Mouse (Mus musculus) thymus, postnatal 36 days (tissue): ENCODE data around the gene Dlgap1.
"Not testable (repeated sequence)": the region's sequence is repeated elsewhere in the genome, so short reads cannot be mapped to it uniquely, and the experiment has no call there.

ENCODE experiments used
- DNase-seq, 2 experiments: peaks; one replicate each; pipeline ENCODE4 v3.0.0; 2022; ENCODE audit warnings: mixed read lengths in 2 of 2

Gene Dlgap1

DNA sequence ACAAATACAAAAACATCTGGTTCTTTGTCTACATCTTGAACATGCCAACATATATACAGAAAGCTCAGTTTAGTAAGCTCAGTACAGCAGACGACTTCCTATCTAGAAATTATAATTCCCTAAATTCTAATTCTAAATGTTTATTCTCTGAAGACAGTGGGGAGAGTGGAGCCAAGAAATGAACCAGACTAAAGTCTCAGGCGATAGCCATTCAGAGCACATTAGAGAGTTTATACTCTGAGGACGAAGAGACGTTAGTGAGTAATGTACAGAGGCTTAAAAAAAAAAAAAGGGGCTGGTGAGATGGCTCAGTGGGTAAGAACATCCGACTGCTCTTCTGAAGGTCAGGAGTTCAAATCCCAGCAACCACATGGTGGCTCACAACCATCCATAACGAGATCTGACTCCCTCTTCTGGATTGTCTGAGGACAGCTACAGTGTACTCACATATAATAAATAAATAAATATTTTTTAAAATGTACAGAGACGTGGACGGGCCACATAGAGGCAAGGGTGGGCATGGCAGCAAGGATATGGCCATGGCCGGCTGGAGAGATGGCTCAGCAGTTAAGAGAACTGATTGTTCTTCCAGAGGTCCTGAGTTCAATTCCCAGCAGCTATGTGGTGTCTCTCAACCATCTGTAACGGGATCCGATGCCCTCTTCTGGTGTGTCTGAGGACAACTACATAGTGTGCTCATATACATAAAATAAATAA lies 858.7 kb downstream of the Dlgap1 start:
- not testable (repeated sequence) for DNase-seq

DNA sequence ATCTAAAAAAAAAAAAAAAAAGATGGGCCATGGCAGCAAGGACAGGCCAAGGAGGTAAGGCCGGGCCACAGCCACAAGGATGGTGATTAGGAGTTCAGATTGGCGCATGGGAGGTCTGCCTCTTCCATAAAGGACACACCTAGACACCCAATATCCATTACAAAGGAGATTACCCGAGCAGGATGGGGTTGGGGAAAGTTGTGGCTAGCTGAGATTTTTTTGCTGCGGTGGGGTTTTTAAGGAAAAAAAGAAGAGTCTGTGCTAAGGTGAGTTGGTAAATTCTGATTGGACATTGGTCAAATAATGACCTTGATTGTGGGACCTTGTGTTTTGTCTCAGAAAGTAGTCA lies 859.3 kb downstream of the Dlgap1 start:
- no peak for DNase-seq

DNA sequence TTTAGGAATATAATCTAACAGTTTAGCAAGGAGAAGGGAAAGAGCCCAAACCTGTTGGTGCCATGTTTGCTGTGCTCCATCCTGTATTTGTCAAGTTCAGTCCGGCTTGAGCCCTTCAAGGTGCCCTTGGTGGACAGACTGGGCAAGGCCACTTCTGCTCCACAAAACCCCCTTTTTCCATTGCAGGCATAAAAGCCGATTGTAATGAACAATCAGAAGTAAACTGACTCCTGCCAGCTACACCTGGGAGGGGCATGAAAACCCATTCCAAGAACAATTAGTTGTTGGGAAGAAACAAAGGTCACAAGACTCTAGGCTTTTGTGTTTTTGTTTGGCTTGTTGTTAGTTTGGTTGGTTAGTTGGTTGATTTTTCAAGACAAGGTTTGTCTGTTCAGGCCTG lies 859.7 kb downstream of the Dlgap1 start:
- no peak for DNase-seq

DNA sequence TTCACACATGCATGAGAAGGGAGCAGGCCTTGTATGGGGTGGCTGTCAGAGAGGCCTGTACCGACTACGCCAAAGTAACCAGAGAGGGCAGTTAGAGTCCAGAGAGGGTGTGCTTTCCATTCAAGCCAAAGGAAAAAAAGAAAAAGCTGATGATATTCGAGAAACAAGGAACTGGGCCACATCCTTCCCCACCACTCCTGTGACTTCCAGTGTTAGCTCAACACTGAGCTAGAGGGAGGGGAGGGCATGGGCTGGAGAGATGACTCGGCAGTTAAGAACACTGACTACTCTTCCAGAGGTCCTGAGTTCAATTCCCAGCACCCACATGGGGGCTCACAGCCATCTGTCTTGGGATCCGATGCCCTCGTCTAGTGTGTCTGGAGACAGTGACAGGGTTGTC lies 860.3 kb downstream of the Dlgap1 start:
- DNase-seq = no peak

DNA sequence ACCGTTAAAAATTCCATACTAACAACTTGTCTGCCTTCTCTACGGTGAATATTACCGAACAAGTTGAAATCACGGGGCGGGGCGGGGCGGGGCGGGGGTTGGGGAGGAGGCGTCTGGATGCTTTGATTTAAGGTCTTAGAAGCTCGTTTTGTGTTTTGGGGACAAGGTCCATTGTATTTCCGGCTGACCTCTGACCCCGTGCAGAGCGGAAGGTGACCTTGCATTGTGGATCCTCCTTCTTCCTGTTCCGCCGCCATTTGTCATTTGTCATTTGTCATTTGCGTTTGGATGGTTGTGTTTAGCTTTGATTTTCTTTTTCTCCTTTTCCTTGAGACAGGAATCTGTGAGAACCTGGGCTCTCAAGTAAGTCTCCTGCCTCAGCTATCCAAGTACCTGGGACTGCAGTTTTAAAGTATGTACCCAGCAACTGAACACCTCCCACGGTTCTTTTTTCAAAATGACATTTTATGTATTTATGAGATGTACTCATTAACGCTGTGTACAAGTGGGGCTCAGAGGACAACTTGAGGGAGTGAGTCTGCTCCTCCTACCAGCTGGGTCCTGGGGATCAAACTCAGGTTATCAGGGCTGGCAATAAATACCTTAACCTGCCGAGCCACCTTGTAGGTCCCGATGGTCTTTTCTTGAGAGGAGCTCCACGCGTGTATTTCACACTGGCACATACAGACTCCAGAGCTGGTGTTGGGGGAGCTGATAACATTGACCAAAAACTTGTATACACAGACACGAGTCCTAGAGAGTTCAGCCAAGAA lies 861.3 kb downstream of the Dlgap1 start:
- DNase-seq = no peak

DNA sequence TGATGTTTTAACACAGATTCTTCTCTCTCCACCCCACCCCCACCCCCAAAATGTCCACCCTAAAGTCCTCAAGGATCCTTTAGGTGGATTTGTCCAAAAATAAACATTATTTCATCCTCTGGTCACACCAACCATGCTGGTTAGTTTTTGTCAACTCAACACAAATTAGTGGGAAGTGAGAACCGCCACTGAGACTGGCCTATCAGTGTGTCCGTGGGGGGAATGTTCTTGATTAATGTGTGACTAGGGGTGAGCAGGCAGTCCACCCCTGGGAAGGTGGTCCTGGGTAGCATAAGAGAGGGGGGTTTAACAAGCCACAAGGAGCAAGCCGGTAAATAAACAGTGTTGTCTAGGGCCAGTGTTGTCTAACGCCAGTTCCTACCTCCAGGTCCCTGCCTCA lies 862.7 kb downstream of the Dlgap1 start:
- no peak for DNase-seq

DNA sequence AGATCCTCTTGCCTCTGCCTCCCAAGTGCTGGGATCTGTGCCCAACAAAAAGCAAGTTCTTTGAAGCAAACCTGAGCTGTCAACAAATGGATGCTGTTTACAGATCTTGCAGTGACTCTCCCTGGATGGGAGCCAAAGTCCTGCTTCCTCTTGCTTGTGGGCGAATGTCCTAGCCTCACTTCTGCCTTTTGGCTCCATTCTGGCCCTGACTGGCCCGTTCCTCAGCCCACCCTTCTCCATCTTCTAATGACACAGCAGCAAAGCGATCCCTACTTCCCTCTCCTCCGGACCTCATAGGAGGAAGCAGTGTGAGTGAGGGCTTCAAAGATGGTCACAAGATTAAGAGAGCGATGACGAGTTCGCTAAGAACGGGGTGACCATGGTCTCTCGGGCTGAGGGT lies 863.7 kb downstream of the Dlgap1 start:
- DNase-seq = no peak

DNA sequence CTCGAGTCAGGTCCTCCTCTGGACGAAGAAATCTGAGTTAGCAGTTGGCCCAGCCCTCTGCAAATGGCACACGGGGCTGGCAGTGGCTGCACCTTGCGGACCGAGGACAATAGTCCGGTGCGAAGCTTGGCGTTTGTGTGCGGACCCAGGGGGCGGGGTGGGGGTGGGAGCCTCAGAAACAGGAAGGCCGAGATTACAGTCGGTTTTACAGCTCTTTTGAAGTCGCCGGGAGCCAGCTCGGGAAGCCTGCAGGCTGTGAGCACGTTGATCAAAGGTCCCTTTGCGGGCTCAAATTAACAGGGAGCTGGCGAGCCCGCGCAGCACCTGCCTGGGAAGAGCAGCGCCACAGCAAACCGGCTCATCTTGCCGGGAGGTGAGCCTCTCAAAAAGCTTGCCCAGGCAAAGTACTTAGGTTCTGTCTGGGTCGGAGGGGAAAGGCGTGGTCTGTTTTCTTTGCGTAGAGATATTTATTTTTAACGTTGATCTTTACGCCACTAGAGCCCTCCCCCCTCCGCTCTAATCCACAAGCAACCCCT lies 865.6 kb downstream of the Dlgap1 start:
- DNase-seq = no peak

DNA sequence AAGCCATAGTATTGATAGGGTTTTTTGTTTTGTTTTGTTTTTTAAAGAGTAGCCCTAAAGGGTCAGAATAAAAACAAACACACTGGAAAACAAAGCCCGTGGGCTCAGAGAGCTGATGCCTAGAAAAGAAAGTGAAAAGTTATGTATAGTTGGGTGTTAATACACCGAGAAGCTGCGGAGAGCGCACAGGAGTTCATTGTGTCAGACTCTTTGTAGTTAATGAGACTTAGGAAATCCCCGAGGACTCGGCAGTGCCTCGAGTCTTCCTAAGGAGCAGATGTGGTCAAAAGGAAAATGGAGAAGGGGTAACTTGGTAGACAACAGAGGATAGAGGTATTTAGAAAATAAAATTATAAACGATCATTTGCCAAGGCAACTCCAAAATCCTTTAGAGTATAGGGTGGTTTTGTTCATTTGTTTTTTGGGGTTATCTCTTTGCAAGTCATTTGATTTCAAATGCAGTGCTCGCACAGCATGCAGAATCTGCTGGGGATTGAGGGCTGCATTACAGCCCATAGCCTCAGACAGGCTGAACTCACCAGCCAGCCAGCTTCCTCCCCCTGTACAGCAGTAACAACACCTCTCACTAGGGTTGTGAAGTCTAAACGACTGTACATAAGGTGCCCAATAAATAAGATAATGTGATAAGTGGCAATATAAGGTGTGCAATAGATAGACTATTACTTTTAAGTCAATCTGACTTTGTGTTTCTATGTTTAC lies 866.4 kb downstream of the Dlgap1 start:
- DNase-seq = no peak

DNA sequence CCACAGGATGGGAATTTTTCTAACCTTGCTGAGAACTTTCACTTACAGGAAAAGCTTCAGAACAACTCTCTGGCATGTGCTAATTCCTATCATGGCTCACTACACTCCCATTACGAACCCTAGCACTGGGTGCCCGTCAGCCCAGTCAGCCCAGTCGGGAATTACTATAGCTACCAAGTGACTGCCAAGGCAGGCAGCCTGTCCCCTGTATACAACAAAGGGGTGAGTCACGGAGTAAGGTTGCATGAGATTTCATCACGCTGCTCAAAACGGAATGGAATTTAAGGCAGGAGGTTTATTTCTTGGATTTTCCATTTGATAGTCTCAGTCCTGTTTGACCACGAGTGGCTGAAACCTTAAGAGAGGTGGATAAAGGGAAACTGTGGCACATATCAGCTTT lies 867.9 kb downstream of the Dlgap1 start:
- no peak for DNase-seq

DNA sequence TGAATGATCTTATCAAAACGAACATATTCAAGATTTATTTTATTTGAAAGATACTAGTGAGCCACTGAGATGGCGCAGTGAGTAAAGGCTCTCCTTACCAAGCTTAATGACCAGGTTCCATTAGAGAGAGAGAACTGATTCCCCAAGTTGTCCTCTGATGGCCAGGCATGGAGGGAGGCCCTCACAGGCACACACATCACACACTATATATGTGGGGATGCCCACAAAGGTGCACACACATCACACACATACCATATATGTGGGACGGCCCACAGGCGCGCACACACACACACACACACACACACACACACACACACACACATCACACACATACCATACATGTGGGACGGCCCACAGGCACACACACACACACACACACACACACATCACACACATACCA lies 868.6 kb downstream of the Dlgap1 start:
- not testable (repeated sequence) for DNase-seq

DNA sequence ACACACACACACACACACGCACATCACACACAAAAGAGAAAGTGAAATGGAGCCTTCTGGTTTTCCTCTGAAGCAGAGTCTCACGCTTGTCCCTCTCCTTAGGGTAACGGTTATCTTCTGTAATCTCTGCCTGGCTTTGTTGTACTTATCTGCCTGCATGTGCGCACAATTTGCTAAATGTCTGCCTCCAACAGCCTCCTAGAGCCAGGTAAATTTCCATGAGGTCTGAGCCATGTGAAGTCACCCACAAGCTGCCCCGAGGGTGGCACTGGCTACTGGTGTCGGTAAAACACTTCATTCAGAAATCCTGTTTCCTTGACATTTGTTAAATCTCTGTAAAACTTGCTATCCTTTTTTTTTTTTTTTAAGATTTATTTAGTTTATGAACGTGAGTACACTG lies 869.2 kb downstream of the Dlgap1 start:
- no peak for DNase-seq

DNA sequence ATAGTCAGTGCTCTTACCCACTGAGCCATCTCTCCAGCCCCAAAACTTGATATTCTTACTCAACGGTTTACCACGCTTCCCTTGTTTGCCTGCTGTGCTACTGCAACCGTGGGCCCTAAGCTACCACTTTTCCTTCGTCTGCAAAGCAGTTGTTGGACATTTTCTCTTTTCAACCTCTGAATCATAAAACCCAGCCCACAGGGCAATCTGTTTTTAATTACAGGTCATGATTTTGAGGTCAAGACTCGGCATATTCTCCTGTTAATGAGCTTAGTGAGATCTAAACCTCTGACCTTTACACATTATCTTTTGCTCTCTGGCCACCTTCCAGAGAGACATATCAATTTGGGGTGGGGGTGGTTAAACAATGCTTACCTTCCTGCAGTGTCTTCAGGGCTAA lies 869.7 kb downstream of the Dlgap1 start:
- DNase-seq = no peak

DNA sequence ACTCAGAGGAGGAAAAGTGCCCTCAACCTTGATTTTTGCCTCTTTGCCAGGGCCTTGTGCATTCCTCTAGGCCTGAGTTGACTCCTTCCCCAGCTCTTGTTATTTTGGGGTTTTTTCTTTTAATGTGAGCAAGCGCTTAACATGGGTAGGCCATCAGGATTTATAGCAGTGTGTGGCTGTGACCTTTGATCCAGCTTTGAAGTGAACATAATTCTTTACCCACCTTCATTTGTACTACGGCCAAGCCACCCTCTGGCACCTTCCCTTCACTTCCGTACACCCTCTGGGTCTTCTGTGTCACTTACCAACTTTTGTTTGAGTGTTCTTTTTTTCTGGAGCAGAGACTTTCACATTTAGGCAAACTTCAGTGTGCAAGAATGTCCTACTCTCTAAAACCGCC lies 874.4 kb downstream of the Dlgap1 start:
- DNase-seq = no peak

DNA sequence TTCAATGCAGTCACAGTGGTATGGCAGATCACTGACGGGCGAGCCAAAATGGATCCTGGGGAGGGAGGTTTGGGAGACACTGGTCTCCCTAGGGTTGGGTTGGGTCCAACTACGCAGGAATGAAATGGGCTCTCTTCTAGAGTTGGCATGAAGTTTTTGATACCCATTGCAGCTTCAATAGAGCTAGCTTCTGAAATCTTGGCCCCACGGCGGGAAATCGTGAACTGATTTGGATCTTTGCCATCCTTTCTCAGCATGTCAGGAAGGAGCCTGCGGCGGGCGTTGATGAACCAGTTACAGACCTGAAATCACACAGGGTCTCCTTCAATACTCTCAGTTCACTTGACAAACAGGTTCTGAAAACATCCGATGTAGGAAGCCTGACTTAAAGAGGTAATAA lies 876.1 kb downstream of the Dlgap1 start:
- DNase-seq = no peak

DNA sequence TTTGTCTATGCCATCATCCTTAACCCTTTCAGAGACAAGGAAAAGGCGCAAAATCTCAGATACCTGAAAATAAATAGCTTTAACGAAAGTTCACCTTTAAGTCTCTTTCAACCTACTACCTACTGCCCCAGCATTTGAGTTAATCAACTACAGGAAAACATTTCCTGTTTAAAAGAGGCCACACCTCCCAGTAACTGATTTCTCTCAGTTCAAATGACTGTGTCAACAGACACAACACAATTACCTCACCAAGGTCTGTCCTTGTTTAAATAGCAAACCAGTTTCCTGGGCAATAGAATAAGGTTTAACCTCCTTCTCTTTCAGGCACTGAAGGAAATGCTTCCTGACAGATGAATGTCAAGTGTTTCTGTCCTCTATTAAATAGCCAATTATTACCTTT lies 876.7 kb downstream of the Dlgap1 start:
- no peak for DNase-seq

DNA sequence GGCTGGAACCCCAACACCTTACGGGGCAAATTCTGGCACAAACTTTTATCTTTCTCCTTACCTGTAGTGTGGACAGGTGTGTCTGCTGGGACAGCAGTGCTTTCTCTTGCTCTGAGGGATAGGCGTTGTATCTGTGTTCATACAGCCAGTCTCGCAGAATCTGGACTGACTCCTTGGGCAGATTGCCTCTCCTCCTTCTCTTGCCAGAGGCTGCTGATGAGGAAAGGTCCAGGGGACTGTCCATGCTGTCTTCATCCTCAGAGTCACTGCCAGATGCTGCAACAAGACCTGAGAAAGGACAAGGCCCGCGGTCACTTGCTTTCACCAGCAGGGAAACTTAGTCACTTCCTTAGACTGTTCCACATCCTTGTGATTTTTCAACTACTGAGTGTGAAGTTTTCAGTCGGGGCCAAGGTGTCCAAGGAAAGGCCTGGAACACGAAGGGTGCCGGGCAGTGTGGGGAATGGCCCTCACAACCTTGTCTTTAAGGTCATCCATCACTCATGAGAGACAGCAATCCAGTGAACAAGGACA lies 877.3 kb downstream of the Dlgap1 start:
- DNase-seq = peak in 1 of 2 experiments; percentile 12

DNA sequence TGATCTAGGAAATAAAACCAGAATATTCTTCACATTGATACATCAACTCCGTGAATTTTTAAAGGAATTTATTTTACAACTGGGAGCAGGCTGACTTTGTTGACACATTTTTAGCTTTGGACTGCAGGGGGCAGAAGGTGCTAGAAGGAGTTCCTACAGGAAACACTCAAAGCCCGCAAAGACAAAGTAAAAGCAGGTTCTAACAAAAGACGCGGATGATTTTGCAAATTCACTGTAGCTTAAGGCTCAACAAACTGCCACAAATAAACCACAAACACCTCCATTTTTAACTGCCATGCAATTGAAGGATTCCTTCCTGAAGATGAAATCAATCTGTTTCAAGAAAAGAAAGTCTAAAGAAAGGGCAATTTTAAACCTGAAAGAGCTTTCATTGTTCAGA lies 878.2 kb downstream of the Dlgap1 start:
- DNase-seq = peak; percentile 44 to 49

DNA sequence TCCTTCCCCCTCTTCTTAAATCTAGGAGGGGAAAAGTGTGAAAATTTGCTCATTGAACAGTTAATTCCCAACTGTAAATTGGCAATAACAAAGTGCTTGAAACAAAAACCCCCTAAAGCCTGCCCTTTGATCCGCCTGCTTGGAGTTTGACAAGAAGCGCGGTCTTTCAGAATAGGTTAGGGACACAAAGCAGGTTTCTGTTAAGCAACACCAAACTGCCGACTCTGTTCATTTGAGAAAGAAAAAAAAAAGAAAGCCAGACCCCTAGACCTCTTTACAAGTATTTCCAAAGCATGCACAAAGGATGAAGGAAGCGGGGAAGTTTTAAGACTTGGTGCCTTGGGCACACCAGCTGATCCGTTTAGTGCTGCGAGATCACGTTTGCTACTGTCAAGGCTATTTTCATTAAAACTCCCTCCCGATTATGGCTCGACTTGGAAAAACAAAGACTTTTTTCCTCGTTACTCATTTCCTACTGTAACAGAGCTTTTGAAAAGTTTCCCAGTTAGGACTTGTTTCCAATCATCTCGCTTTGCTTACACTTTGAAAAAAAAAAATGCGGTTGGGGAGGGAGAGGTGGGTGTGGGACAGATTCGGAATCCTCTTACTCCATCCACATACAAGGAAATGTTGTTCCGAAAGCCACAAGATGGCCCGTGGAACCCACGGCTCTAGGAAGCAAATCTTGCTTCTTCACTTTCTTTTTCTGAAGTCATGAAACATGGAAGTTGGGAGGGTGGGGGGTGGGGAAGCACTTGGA lies 879.1 kb downstream of the Dlgap1 start:
- DNase-seq = peak in 1 of 2 experiments; percentile 13

DNA sequence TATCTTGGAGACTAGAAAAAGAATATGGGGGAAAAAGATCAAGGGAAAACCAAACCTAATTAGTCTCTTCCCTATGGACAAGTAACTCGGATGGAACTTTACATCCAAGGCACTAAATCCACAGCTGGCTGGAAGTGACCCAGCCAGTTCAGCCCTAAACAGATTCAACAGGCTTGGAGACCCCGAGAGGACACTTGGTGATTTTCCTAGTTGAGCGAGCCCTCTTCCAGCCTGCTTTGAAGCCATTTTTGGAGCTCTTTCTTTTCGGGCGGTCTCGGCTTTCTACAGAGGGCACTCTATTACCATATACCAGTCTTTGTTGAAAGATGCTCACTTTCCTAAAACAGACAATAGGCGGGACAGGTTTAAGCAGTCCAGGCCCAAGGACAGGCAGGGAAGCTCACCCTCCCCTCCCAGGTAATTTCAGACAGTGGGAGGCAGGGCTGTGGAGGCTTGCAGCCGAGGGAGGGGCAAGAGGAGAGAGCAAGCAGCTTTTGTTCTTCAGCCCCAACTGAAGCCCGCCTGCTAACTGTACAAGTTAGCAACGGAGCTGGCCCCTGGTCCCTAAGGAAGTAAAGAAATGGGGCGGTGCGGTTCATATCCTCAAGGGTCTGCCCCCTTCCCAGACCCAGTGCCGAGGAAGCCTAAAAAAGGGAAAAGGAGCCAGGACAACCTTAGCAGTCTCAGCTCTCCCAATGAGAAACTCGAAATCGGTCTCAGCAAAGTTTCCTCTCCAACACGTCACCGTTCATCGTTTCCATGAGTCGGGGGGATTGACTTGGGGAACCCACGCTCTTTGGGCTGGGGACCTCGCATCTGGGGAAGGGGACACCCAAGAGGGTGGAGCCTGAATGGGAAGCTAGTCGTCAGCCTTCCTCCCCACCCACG lies 879.9 kb downstream of the Dlgap1 start:
- peak; percentile 64 to 65 for DNase-seq

DNA sequence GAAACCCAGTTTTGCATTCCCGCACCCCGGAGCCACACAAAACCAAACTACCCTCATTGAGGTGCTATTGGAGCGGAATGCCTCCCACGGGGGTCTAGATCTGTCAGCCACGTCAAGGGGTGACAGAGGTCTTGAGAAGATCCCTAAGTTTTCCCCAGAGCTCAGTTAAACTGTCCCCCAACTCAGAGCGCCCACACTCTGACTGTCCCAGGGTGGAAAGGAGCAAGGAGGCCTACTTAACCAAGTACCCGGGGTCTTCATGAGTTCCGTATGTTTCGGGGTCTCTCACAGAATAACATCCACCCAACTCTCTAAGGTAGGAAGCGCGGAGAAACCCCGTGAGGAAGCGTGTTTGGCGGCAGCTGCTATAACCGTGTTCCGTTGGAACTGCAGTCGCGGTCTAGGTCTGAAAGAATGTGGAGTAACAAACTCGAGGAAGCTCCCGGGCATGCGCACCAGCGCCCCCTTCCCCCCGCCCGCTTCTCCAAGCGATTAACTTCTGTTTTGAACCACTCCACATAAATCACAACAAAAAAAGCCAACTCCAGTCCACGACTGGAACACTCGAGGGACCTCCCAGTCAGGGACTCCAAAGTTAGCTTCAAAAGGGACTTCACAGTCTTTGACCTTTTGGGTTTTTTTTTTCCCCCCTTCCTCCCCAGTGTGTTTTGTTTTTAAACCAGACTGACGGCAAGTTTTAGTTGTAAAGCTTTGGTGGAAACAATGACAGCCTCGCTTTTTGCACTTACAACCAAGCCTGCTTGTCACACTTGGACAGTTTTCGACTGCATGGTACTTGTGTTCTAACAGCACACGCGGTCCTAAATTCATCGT lies 880.7 kb downstream of the Dlgap1 start:
- DNase-seq = peak; percentile 88 to 89
